Mouse (Mus musculus): ENCODE results near the gene Myt1l. TPM values are rescaled to one million over a fixed set of nuclear protein-coding genes. Genes with fewer than 3 reads are reported as not detected.

Myt1l gene
- polyA plus RNA-seq, 1 experiment from 2014 or later: 254 TPM

- Histone ChIP-seq H3K9me3 (no peaks in the 10 kb centered on the region), H3K4me2 (replicated peaks) (no peak overlapping the region), H3K27ac (replicated peaks) (peak overlapping the region; percentile 83), H3K4me3 (no peak overlapping the region), H3K4me1 (peaks cover 40% of the 10 kb centered on the region), H3K9ac (replicated peaks) (no peak overlapping the region), H3K36me3 (0 out of 2 replicates have a peak, but pooled peaks cover 6% of the 10 kb centered on the region), H3K27me3 (no peaks in the 10 kb centered on the region)
- ATAC-seq (replicated peaks): peak; percentile 59
- WGBS: 52% methylated on average over 11 of the region's 11 CpGs
These were observed 111.5 kb downstream of the Myt1l start for GRCm38 (mm10) chr12:29639543-29640196.

- 42% methylated on average over 1 of the region's 1 CpGs for WGBS
- H3K36me3 ChIP-seq: peaks cover 7% of the 10 kb centered on the region
- no peak for ATAC-seq (replicated peaks)
- H3K27ac ChIP-seq (replicated peaks): peak overlapping the region; percentile 83
- no peaks in the 10 kb centered on the region for H3K27me3 ChIP-seq
- H3K4me2 ChIP-seq (replicated peaks): no peak overlapping the region
- H3K9ac ChIP-seq (replicated peaks): no peak overlapping the region
- H3K4me1 ChIP-seq: peaks cover 45% of the 10 kb centered on the region
- no peak overlapping the region for H3K4me3 ChIP-seq
- no peaks in the 10 kb centered on the region for H3K9me3 ChIP-seq
These were observed 112.0 kb downstream of the Myt1l start for GRCm38 (mm10) chr12:29640201-29640600.

GRCm38 (mm10) chr12:29642915-29643314 lies 114.7 kb downstream of the Myt1l start:
- H3K27ac ChIP-seq (replicated peaks): peak overlapping the region; percentile 90
- H3K4me1 ChIP-seq: peaks cover 40% of the 10 kb centered on the region
- no peaks in the 10 kb centered on the region for H3K9me3 ChIP-seq
- peaks cover 19% of the 10 kb centered on the region for H3K36me3 ChIP-seq
- 7% methylated on average over 4 of the region's 4 CpGs for WGBS
- no peak overlapping the region for H3K4me3 ChIP-seq
- no peaks in the 10 kb centered on the region for H3K27me3 ChIP-seq
- H3K4me2 ChIP-seq (replicated peaks): no peak overlapping the region
- peak; percentile 67 for ATAC-seq (replicated peaks)
- H3K9ac ChIP-seq (replicated peaks): 0 out of 2 replicates have a peak overlapping the region, but pooled peaks have one; percentile 15

GRCm38 (mm10) chr12:29644091-29644490 lies 115.9 kb downstream of the Myt1l start:
- WGBS: 65% methylated on average over 4 of the region's 4 CpGs

GRCm38 (mm10) chr12:29644721-29645120 lies 116.5 kb downstream of the Myt1l start:
- H3K27ac ChIP-seq (replicated peaks): peak overlapping the region; percentile 90; the same call in 1 of the 2 replicates
- H3K27me3 ChIP-seq: no peaks in the 10 kb centered on the region
- peaks cover 38% of the 10 kb centered on the region for H3K4me1 ChIP-seq
- H3K9me3 ChIP-seq: no peaks in the 10 kb centered on the region
- peaks cover 19% of the 10 kb centered on the region for H3K36me3 ChIP-seq
- H3K4me3 ChIP-seq: no peak overlapping the region
- 92% methylated on average over 7 of the region's 7 CpGs for WGBS
- no peak overlapping the region for H3K4me2 ChIP-seq (replicated peaks)
- ATAC-seq (replicated peaks): no peak
- no peak overlapping the region for H3K9ac ChIP-seq (replicated peaks)

More at GRCm38 (mm10) chr12:29644091-29644490, 115.9 kb downstream of the Myt1l start:
- no peak overlapping the region for H3K4me2 ChIP-seq (replicated peaks)
- ATAC-seq (replicated peaks): no peak
- peaks cover 19% of the 10 kb centered on the region for H3K36me3 ChIP-seq
- no peak overlapping the region for H3K9ac ChIP-seq (replicated peaks)
- no peaks in the 10 kb centered on the region for H3K27me3 ChIP-seq
- H3K27ac ChIP-seq (replicated peaks): peak overlapping the region; percentile 90
- peaks cover 39% of the 10 kb centered on the region for H3K4me1 ChIP-seq
- no peaks in the 10 kb centered on the region for H3K9me3 ChIP-seq
- H3K4me3 ChIP-seq: no peak overlapping the region

GRCm38 (mm10) chr12:29649510-29650152 lies 121.4 kb downstream of the Myt1l start:
- H3K4me3 ChIP-seq: no peak overlapping the region
- H3K36me3 ChIP-seq: peaks cover 13% of the 10 kb centered on the region
- H3K4me1 ChIP-seq: peaks cover 34% of the 10 kb centered on the region
- ATAC-seq (replicated peaks): peak; percentile 57; the same call in 1 of the 2 replicates
- no peaks in the 10 kb centered on the region for H3K9me3 ChIP-seq
- WGBS: 59% methylated on average over 10 of the region's 10 CpGs
- no peak overlapping the region for H3K9ac ChIP-seq (replicated peaks)
- H3K4me2 ChIP-seq (replicated peaks): no peak overlapping the region
- H3K27ac ChIP-seq (replicated peaks): peak overlapping the region; percentile 76
- H3K27me3 ChIP-seq: no peaks in the 10 kb centered on the region

GRCm38 (mm10) chr12:29652516-29652915 lies 124.3 kb downstream of the Myt1l start:
- Histone ChIP-seq H3K4me2 (replicated peaks) (no peak overlapping the region), H3K27me3 (no peaks in the 10 kb centered on the region), H3K9me3 (no peaks in the 10 kb centered on the region), H3K27ac (replicated peaks) (no peak overlapping the region), H3K4me1 (peaks cover 56% of the 10 kb centered on the region), H3K4me3 (no peak overlapping the region), H3K36me3 (no peaks in the 10 kb centered on the region), H3K9ac (replicated peaks) (no peak overlapping the region)
- WGBS: 88% methylated on average over 5 of the region's 5 CpGs
- ATAC-seq (replicated peaks): no peak

- peaks cover 44% of the 10 kb centered on the region for H3K4me1 ChIP-seq
- 46% methylated on average over 10 of the region's 10 CpGs for WGBS
- no peaks in the 10 kb centered on the region for H3K27me3 ChIP-seq
- peak overlapping the region; percentile 10 for H3K9ac ChIP-seq (replicated peaks)
- no peaks in the 10 kb centered on the region for H3K9me3 ChIP-seq
- no peak overlapping the region for H3K4me3 ChIP-seq
- H3K4me2 ChIP-seq (replicated peaks): no peak overlapping the region
- no peaks in the 10 kb centered on the region for H3K36me3 ChIP-seq
- peak; percentile 72 for ATAC-seq (replicated peaks)
- peak overlapping the region; percentile 95 for H3K27ac ChIP-seq (replicated peaks)
These were observed 127.0 kb downstream of the Myt1l start for GRCm38 (mm10) chr12:29655197-29655632.

GRCm38 (mm10) chr12:29655673-29656072 lies 127.5 kb downstream of the Myt1l start:
- 65% methylated on average over 12 of the region's 12 CpGs for WGBS
- Histone ChIP-seq H3K4me2 (replicated peaks) (no peak overlapping the region), H3K27ac (replicated peaks) (peak overlapping the region; percentile 95), H3K4me1 (peaks cover 42% of the 10 kb centered on the region), H3K27me3 (no peaks in the 10 kb centered on the region), H3K4me3 (no peak overlapping the region), H3K9ac (replicated peaks) (peak overlapping the region; percentile 10), H3K9me3 (no peaks in the 10 kb centered on the region), H3K36me3 (no peaks in the 10 kb centered on the region)
- no peak; the same call in 1 of the 2 replicates for ATAC-seq (replicated peaks)

- H3K9me3 ChIP-seq: no peaks in the 10 kb centered on the region
- no peak for ATAC-seq (replicated peaks)
- H3K27me3 ChIP-seq: no peaks in the 10 kb centered on the region
- no peak overlapping the region for H3K9ac ChIP-seq (replicated peaks)
- H3K27ac ChIP-seq (replicated peaks): peak overlapping the region; percentile 95
- peaks cover 42% of the 10 kb centered on the region for H3K4me1 ChIP-seq
- WGBS: 33% methylated on average over 3 of the region's 3 CpGs
- H3K36me3 ChIP-seq: no peaks in the 10 kb centered on the region
- H3K4me2 ChIP-seq (replicated peaks): no peak overlapping the region
- no peak overlapping the region for H3K4me3 ChIP-seq
These were observed 128.9 kb downstream of the Myt1l start for GRCm38 (mm10) chr12:29657061-29657460.

GRCm38 (mm10) chr12:29657870-29658269 lies 129.7 kb downstream of the Myt1l start:
- Histone ChIP-seq H3K4me1 (peaks cover 48% of the 10 kb centered on the region), H3K36me3 (no peaks in the 10 kb centered on the region), H3K27me3 (no peaks in the 10 kb centered on the region), H3K27ac (replicated peaks) (peak overlapping the region; percentile 95), H3K9me3 (no peaks in the 10 kb centered on the region), H3K9ac (replicated peaks) (no peak overlapping the region), H3K4me3 (no peak overlapping the region), H3K4me2 (replicated peaks) (no peak overlapping the region)
- 66% methylated on average over 2 of the region's 2 CpGs for WGBS
- no peak for ATAC-seq (replicated peaks)

GRCm38 (mm10) chr12:29671984-29672383 lies 143.8 kb downstream of the Myt1l start:
- WGBS: 86% methylated on average over 7 of the region's 7 CpGs
- Histone ChIP-seq H3K36me3 (no peaks in the 10 kb centered on the region), H3K4me2 (replicated peaks) (no peak overlapping the region), H3K9me3 (no peaks in the 10 kb centered on the region), H3K4me3 (no peak overlapping the region), H3K4me1 (peaks cover 7% of the 10 kb centered on the region), H3K9ac (replicated peaks) (no peak overlapping the region), H3K27ac (replicated peaks) (no peak overlapping the region), H3K27me3 (no peaks in the 10 kb centered on the region)
- ATAC-seq (replicated peaks): no peak

Data from forebrain, embryonic 15.5 days (tissue).